Mouse (Mus musculus): Measurements from ENCODE around the gene Sh3gl2.

Sh3gl2 gene

GRCm38 (mm10) chr4:85232386-85233381, 27.8 kb downstream of the Sh3gl2 start:
- no peak for DNase-seq (ENCODE audit: low spot score in 2 of 2)

GRCm38 (mm10) chr4:85241675-85242074, 36.7 kb downstream of the Sh3gl2 start:
- no peak for DNase-seq (ENCODE audit: low spot score in 2 of 2)

GRCm38 (mm10) chr4:85242562-85242961, 37.6 kb downstream of the Sh3gl2 start:
- DNase-seq (ENCODE audit: low spot score in 2 of 2), result no peak

- DNase-seq (ENCODE audit: low spot score in 2 of 2), result no peak
Measured at GRCm38 (mm10) chr4:85248673-85249072, 43.7 kb downstream of the Sh3gl2 start.

GRCm38 (mm10) chr4:85250271-85250670, 45.3 kb downstream of the Sh3gl2 start:
- peak in 1 of 2 experiments; percentile 66 for DNase-seq (ENCODE audit: low spot score in 2 of 2)

GRCm38 (mm10) chr4:85250786-85251185, 45.9 kb downstream of the Sh3gl2 start:
- no peak for DNase-seq (ENCODE audit: low spot score in 2 of 2)

- DNase-seq (ENCODE audit: low spot score in 2 of 2), result no peak
Measured at GRCm38 (mm10) chr4:85255771-85256389, 51.0 kb downstream of the Sh3gl2 start.

- peak in 1 of 2 experiments; percentile 52 for DNase-seq (ENCODE audit: low spot score in 2 of 2)
Measured at GRCm38 (mm10) chr4:85256461-85257202, 51.7 kb downstream of the Sh3gl2 start.

- no peak for DNase-seq (ENCODE audit: low spot score in 2 of 2)
Measured at GRCm38 (mm10) chr4:85257771-85258341, 52.9 kb downstream of the Sh3gl2 start.

- DNase-seq (ENCODE audit: low spot score in 2 of 2), result peak in 1 of 2 experiments; percentile 73
Measured at GRCm38 (mm10) chr4:85260687-85261658, 56.0 kb downstream of the Sh3gl2 start.

GRCm38 (mm10) chr4:85262146-85262545, 57.2 kb downstream of the Sh3gl2 start:
- peak in 1 of 2 experiments; percentile 45 for DNase-seq (ENCODE audit: low spot score in 2 of 2)

GRCm38 (mm10) chr4:85262606-85263005, 57.7 kb downstream of the Sh3gl2 start:
- no peak for DNase-seq (ENCODE audit: low spot score in 2 of 2)

GRCm38 (mm10) chr4:85267456-85267855, 62.5 kb downstream of the Sh3gl2 start:
- DNase-seq (ENCODE audit: low spot score in 2 of 2), result no peak

GRCm38 (mm10) chr4:85272877-85273276, 68.0 kb downstream of the Sh3gl2 start:
- no peak for DNase-seq (ENCODE audit: low spot score in 2 of 2)

GRCm38 (mm10) chr4:85273452-85273851, 68.5 kb downstream of the Sh3gl2 start:
- DNase-seq (ENCODE audit: low spot score in 2 of 2), result no peak

- no peak for DNase-seq (ENCODE audit: low spot score in 2 of 2)
Measured at GRCm38 (mm10) chr4:85283151-85283550, 78.2 kb downstream of the Sh3gl2 start.

- no peak for DNase-seq (ENCODE audit: low spot score in 2 of 2)
Measured at GRCm38 (mm10) chr4:85289990-85290389, 85.1 kb downstream of the Sh3gl2 start.

- DNase-seq (ENCODE audit: low spot score in 2 of 2), result no peak
Measured at GRCm38 (mm10) chr4:85291296-85291695, 86.4 kb downstream of the Sh3gl2 start.

GRCm38 (mm10) chr4:85293368-85293767, 88.4 kb downstream of the Sh3gl2 start:
- DNase-seq (ENCODE audit: low spot score in 2 of 2), result no peak

- no peak for DNase-seq (ENCODE audit: low spot score in 2 of 2)
Measured at GRCm38 (mm10) chr4:85300610-85301405, 95.9 kb downstream of the Sh3gl2 start.

Data from cerebellum, postnatal 4 days (tissue).